Mouse (Mus musculus) CH12F3 (cell line): ENCODE data around the gene Sec24b.

Experiments used
- in situ Hi-C: fragments of 300-500 bp; cut with MboI; formaldehyde crosslinking; loops from 2 replicates; pipeline ENCODE4 v1.14.3; 2020; ENCODE audit warnings: low sequenced_read_pairs

The Sec24b gene

DNA sequence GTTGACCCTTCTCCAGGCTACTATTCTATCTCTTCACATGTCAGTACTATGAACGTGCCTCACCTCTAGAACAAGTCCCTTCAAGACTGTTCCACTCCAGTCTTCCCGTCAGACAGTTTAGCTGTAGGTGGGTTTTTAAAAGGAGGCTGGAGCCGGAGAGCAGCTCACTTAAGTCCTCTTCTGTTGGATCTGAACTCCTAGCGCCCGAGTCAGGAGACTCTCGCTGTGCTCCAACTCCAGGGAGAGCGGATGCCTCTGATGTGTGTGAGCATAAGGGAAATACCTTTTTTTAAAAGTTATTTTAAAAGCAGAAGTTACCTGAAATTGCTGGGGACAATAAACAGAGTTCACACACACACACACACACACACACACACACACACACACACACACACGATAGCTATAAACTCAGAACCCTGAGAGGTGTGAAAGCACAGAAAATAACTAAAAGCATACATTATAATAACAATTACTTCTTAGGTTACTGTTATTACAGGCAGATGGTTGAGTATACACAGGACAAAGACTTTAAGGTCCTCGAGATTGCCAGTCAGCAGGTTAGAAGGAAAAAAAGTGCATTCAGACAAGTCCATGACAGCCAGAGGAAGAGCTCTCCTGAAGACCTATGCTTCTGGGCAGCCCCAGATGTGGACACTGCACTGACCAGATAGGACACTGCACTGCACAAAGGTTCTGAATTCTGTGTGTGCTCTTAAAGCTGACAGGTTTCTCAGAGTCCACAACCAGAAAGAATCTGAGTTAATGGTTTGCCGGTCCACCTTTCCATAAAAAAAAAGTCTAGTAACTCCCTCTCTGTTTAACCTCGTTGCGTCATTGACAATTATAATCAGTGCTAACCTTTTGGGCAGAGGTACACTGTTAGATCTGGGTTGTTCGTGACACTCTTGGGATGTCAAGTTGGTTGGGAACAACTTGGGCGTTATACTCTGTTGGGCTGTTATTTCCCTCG is 5.7 kb downstream of the Sec24b start:
- in situ Hi-C loops: no loop called here

GRCm38 (mm10) chr3:130054587-130054986 is 6.8 kb downstream of the Sec24b start:
- in situ Hi-C loops: no loop called here

GRCm38 (mm10) chr3:130053340-130054066 is 7.8 kb downstream of the Sec24b start:
- in situ Hi-C loops: no loop called here

- in situ Hi-C loops: no loop called here
These were observed 8.6 kb downstream of the Sec24b start for GRCm38 (mm10) chr3:130052541-130053298.

DNA sequence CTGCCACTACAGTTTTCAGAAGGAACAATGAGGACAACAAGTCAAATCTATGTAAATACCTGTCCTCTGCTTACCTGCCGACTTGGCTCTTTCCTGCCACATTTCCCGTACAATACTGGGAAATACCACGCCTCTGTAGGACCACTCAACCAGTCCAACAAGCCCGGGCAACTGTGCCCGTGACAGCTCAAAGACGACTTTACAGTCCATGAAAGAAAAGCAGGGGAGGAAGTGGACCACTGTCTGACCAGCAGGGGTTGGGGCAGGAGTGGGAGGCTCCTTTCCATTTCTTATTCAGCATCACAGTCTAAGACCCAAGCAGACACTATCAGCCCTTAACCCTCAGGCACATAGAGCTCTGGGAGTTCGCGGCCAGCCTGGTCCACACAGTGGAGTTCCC is 9.2 kb downstream of the Sec24b start:
- in situ Hi-C loops: no loop called here

GRCm38 (mm10) chr3:130040711-130041110 is 20.6 kb downstream of the Sec24b start:
- in situ Hi-C loops: no loop called here

DNA sequence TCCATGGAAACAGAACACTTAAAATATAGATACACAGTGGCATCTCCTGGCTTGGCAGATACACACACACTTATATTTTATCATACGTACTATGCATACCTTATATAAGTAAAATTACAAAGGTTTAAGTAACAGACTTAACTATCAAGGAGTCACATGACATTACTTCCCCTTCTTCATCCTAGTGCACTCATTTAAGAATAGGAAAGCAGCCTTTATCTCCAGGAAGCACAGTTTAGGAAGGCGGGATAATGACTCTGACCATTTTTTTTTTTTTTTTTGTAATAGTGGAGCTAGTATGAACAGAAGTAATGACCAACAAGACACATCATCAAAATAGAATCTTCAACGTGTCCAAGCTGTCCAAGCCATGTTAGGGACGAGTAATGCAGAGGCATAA is 21.3 kb downstream of the Sec24b start:
- in situ Hi-C loops: no loop called here

DNA sequence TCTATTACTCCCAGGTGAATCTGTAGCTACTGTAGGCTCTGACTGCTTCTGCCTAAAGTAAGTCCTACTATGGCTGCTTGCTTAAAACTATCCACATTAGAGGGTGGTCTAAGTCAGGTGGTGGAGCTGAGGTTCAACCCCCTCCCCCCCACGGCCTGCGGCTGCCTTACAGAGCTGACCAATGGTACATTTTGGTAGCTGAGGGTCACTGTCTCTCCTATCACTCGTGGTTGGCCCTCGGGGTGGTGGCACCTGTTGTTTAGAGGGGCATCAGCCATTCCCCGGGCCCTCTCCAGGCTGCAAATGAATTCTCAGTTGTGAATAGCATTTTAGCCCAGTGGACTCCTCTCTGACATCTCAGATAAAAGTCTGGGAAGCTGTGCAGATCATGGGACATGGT is 32.6 kb downstream of the Sec24b start:
- in situ Hi-C loops: no loop called here

GRCm38 (mm10) chr3:130026181-130026580 is 35.2 kb downstream of the Sec24b start:
- in situ Hi-C loops: no loop called here

- in situ Hi-C loops: no loop called here
These were observed 35.8 kb downstream of the Sec24b start for GRCm38 (mm10) chr3:130025556-130025955.

DNA sequence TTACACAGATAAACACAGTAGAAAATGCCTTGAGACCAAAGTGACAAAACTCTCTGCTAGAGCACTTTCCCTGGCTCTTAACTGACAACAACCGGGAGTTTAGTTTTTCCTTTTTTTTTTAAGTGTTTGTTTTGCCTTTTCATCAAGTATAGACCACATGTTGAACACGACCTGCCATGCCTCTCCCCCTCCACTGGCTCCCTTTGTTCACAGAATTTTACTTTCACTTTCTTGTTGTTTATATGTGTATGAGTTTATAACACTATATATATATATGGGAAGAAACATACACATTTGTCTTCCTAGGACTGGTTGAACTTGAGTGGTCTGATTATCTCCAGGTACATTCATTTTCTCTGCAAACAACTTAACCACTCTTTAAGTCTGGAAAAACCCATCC is 48.4 kb downstream of the Sec24b start:
- in situ Hi-C loops: no loop called here

DNA sequence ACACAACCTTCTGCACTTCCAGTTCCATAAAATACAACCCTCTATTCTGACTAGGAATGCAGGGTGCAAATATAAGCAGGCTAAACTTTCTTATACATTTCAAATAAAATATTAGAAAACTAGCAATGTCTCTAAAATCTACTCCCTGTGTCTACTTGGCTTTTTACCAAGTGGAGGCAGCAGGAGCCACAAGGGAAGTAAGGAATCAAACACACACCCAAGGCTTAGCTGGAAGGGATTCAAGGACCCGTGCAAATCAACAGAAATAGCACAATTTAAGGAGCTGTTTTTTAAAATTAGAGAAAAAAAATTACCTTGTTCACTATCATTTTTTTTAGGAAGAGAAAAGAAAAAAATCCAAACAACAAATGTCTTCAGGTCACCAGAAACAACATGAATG is 50.1 kb downstream of the Sec24b start:
- in situ Hi-C loops: no loop called here

DNA sequence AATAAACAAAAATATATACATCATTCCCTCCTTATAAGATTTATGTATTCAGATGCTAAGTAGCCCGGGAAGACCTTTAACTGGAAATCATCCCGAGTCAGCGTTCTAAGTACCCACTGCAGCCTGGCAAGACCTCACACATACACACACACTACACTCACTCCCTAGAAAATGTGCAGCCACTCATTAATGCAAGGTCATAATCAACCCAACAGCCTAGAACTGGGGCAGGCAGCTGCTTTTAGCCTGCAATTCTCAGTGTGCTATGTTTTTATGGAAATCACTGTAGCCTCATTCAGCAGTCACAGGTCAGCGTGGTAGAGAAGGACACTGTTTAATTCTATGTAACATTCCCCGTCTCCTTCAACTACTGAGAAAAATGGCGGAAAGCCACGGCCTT is 55.2 kb downstream of the Sec24b start:
- in situ Hi-C loops: no loop called here

GRCm38 (mm10) chr3:130000926-130001325 is 60.4 kb downstream of the Sec24b start:
- in situ Hi-C loops: no loop called here

GRCm38 (mm10) chr3:129998526-129998925 is 62.8 kb downstream of the Sec24b start:
- in situ Hi-C loops: no loop called here

DNA sequence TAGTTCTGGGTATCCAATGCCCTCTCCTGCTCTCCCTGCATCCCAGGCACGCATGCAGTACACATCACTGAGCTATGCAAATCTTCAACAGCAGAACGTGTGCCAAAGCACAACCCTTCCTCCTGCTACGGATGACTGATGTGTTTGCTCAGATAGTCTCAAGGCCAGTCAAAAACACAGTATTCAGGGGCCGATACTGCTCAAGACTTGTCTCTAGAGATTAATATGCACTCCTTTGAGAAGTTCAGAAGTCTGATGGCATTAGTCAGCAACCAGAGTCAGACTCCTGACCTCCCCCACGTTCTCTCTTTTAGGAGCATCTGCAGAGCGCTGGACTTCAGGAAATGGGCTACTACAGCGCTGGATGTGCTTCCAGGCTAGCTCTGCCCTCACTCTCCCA is 63.4 kb downstream of the Sec24b start:
- in situ Hi-C loops: no loop called here

- in situ Hi-C loops: no loop called here
These were observed 64.0 kb downstream of the Sec24b start for GRCm38 (mm10) chr3:129997324-129997723.

GRCm38 (mm10) chr3:129987297-129987696 is 74.1 kb downstream of the Sec24b start:
- in situ Hi-C loops: no loop called here

DNA sequence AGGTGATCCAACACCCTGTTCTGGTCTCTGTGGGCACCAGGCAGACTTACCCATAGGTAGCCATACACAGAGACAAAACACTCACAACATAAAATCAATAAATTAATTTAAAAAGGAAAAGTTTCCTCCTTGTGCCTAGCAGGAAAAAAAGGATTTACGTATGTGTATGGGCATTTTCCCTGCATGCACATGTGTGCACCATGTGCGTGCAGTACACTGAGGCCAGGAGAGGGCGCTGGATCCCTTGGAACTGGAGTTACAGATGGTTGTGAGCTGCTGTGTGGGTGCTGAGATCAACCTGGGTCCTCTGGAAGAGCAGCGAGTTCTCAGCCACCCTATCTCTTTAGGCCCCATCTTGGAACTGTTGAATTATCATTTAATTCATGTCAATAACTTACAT is 76.0 kb downstream of the Sec24b start:
- in situ Hi-C loops: no loop called here

- in situ Hi-C loops: no loop called here
These were observed 76.6 kb downstream of the Sec24b start for GRCm38 (mm10) chr3:129984797-129985196.

GRCm38 (mm10) chr3:129982271-129982670 is 79.1 kb downstream of the Sec24b start:
- in situ Hi-C loops: no loop called here
